In genomic region chr15:26519220-26519631, GRCm38 (mm10) we compare ENCODE assay signal across 10 mouse cellular contexts.
DNase-seq lines count a peak whose midpoint lies in the region; ATAC-seq lines count a peak whose summit lies in the region.
"Had no signal": no experiment of that assay in that cellular context is flagged by ENCODE, and none has a peak within 500 bp of the region (broad histone marks: within the 10 kb centered on the region; RNA-seq: fewer than 3 reads in every experiment).

No protein-coding gene starts in this region.

- 52% methylated on average over 6 of the region's 6 CpGs for WGBS in heart, embryonic 11.5 days (ENCODE audit: insufficient replicate concordance)
- 16% methylated on average over 6 of the region's 6 CpGs for WGBS in embryonic facial prominence, embryonic 13.5 days
- WGBS in limb, embryonic 12.5 days = 9% methylated on average over 6 of the region's 6 CpGs

- H3K27ac ChIP-seq in heart, embryonic 11.5 days (ENCODE audit: low read depth, low read length) = no peak overlapping the region
- no peak overlapping the region for H3K27ac ChIP-seq in embryonic facial prominence, embryonic 13.5 days
- no peak overlapping the region for H3K27ac ChIP-seq in limb, embryonic 12.5 days
- H3K27ac ChIP-seq: liver, embryonic 15.5 days had no signal

- intact Hi-C loops in heart, postnatal 10 days (cut with DNase I) = no loop called here

- no peak for ATAC-seq in heart, embryonic 11.5 days (replicated peaks; ENCODE audit: insufficient number of reproducible peaks, low FRiP score, low TSS enrichment)
- peak; percentile 64; the same call in 1 of the 2 replicates for ATAC-seq in embryonic facial prominence, embryonic 13.5 days (ENCODE audit: insufficient number of reproducible peaks, insufficient read depth, low FRiP score, low TSS enrichment, low read depth)
- ATAC-seq in limb, embryonic 12.5 days (ENCODE audit: insufficient number of reproducible peaks, insufficient read depth, low FRiP score, low TSS enrichment, low read depth) = peak; percentile 89
- no peak for ATAC-seq in CD4-positive, CD25-positive, alpha-beta regulatory T cell, adult 4 months

- H3K4me1 ChIP-seq in heart, embryonic 11.5 days (ENCODE audit: control insufficient read depth, insufficient read depth, low read length) = no peaks in the 10 kb centered on the region
- H3K4me1 ChIP-seq in embryonic facial prominence, embryonic 13.5 days = peaks cover 11% of the 10 kb centered on the region
- H3K4me1 ChIP-seq in limb, embryonic 12.5 days (replicated peaks) = no peaks in the 10 kb centered on the region; the same call in 1 of the 2 replicates
- H3K4me1 ChIP-seq: liver, embryonic 15.5 days had no signal

- no peak overlapping the region for H3K4me3 ChIP-seq in heart, embryonic 11.5 days (ENCODE audit: low read depth, low read length)
- no peak overlapping the region for H3K4me3 ChIP-seq in embryonic facial prominence, embryonic 13.5 days
- H3K4me3 ChIP-seq in limb, embryonic 12.5 days (replicated peaks) = no peak overlapping the region
- H3K4me3 ChIP-seq: liver, embryonic 15.5 days had no signal

- DNase-seq in heart, postnatal 10 days = peak; percentile 30 to 50
- DNase-seq in Muller cell, postnatal 12 days (ENCODE audit: inconsistent ontology term) = peak; percentile 2
- DNase-seq in urinary bladder, postnatal 25 days (ENCODE audit: low spot score) = no peak
- no peak for DNase-seq in thymus, postnatal 14 days
- DNase-seq: gastrocnemius, postnatal 25 days had no signal

- H3K4me2 ChIP-seq in heart, embryonic 11.5 days = no peak overlapping the region
- peak overlapping the region; percentile 0; the same call in 1 of the 2 replicates for H3K4me2 ChIP-seq in embryonic facial prominence, embryonic 13.5 days
- H3K4me2 ChIP-seq in limb, embryonic 12.5 days = no peak overlapping the region
- H3K4me2 ChIP-seq: liver, embryonic 15.5 days had no signal

- no peaks in the 10 kb centered on the region for H3K9me3 ChIP-seq in heart, embryonic 11.5 days (replicated peaks; ENCODE audit: control insufficient read depth, low read length)
- H3K9me3 ChIP-seq in embryonic facial prominence, embryonic 13.5 days = no peaks in the 10 kb centered on the region
- H3K9me3 ChIP-seq in limb, embryonic 12.5 days = no peaks in the 10 kb centered on the region
- H3K9me3 ChIP-seq: liver, embryonic 15.5 days had no signal

- no peaks in the 10 kb centered on the region for H3K36me3 ChIP-seq in heart, embryonic 11.5 days (ENCODE audit: control insufficient read depth, insufficient read depth, low read length)
- H3K36me3 ChIP-seq in embryonic facial prominence, embryonic 13.5 days = no peaks in the 10 kb centered on the region
- H3K36me3 ChIP-seq in limb, embryonic 12.5 days = no peaks in the 10 kb centered on the region
- H3K36me3 ChIP-seq: liver, embryonic 15.5 days had no signal

- H3K9ac ChIP-seq in heart, embryonic 11.5 days (ENCODE audit: low read depth, low read length) = no peak overlapping the region
- H3K9ac ChIP-seq in embryonic facial prominence, embryonic 13.5 days = no peak overlapping the region
- no peak overlapping the region for H3K9ac ChIP-seq in limb, embryonic 12.5 days (replicated peaks)
- H3K9ac ChIP-seq: liver, embryonic 15.5 days had no signal

- H3K27me3 ChIP-seq in heart, embryonic 11.5 days (ENCODE audit: control insufficient read depth, insufficient read depth, low read length) = no peaks in the 10 kb centered on the region
- no peaks in the 10 kb centered on the region for H3K27me3 ChIP-seq in embryonic facial prominence, embryonic 13.5 days
- no peaks in the 10 kb centered on the region for H3K27me3 ChIP-seq in limb, embryonic 12.5 days
- H3K27me3 ChIP-seq: liver, embryonic 15.5 days had no signal

Comparison
In these comparisons a context has a peak if more than half of its experiments do, and no peak if none do; other contexts are left out.
1. DNase-seq: peak in heart, postnatal 10 days (2 of 2) and Muller cell, postnatal 12 days (single experiment); none in urinary bladder, postnatal 25 days (single experiment) and thymus, postnatal 14 days (single experiment).
2. ATAC-seq: peak in embryonic facial prominence, embryonic 13.5 days (single experiment) and limb, embryonic 12.5 days (single experiment); none in heart, embryonic 11.5 days (single experiment) and CD4-positive, CD25-positive, alpha-beta regulatory T cell, adult 4 months (single experiment).